Mouse (Mus musculus): ENCODE results near the gene Pebp1. TPM values are rescaled to one million over a fixed set of nuclear protein-coding genes. Genes with fewer than 3 reads are reported as not detected.

Gene Pebp1
- polyA plus RNA-seq, 1 experiment from 2014 or later, result 885 TPM

Other genes starting within 250 kb of the Pebp1 start
- 68.9 and 73.7 TPM in 2 replicates for gene Suds3, start 171.5 kb downstream of the Pebp1 start, polyA plus RNA-seq (2015; fragmentation: Nextera tagmentation; extraction: Ambion mirVana)
- gene Taok3, start 167.5 kb downstream of the Pebp1 start, polyA plus RNA-seq (2015; fragmentation: Nextera tagmentation; extraction: Ambion mirVana), result 18.8 and 20.1 TPM in 2 replicates
- 14.6 and 17.1 TPM in 2 replicates for gene Vsig10, start 31.5 kb upstream of the Pebp1 start, polyA plus RNA-seq (2015; fragmentation: Nextera tagmentation; extraction: Ambion mirVana)
- 45.7 and 69.7 TPM in 2 replicates for gene Wsb2, start 69.7 kb upstream of the Pebp1 start, polyA plus RNA-seq (2015; fragmentation: Nextera tagmentation; extraction: Ambion mirVana)
- 114 and 128 TPM in 2 replicates for gene Rfc5, start 101.4 kb upstream of the Pebp1 start, polyA plus RNA-seq (2015; fragmentation: Nextera tagmentation; extraction: Ambion mirVana)
- 0.37 and 0.78 TPM in 2 replicates for gene Ksr2, start 126.4 kb upstream of the Pebp1 start, polyA plus RNA-seq (2015; fragmentation: Nextera tagmentation; extraction: Ambion mirVana)

All from kidney, embryonic 16.5 days (tissue).